Mouse (Mus musculus): ENCODE measurements at regions not wholly inside any gene's neighbourhood (a gene's known extent, or its start where the extent isn't known, plus 50 kb on each side); places are given as distances from the start of the nearest gene placed in this dataset.

DNA sequence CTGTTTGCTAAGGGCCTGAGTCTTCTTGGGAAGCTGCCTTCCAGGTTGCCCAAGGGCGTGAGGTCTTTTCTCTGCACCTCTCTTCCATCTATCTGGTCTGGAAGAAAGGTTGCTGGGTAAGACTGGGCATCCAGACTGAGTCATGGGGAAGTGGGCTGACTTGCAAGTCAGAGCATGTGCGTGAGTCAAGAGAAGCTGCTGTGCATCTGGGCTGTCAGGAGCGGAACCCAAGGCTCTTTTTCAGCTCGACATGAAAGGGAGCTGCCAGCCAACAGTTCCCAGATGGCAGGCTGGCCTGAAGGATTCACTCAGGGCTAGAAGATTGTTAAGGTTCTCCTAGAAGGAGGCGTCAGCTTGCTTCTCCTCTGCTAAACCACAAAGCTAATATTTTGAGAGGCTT is 129.3 kb upstream of the Lrig1 start:
- in situ Hi-C loops (cut with MboI, MseI): loop anchor here in 1 of 2 experiments (10.0 kb wide), 1 partner anchor 304 kb away; no protein-coding TSS in a partner anchor

DNA sequence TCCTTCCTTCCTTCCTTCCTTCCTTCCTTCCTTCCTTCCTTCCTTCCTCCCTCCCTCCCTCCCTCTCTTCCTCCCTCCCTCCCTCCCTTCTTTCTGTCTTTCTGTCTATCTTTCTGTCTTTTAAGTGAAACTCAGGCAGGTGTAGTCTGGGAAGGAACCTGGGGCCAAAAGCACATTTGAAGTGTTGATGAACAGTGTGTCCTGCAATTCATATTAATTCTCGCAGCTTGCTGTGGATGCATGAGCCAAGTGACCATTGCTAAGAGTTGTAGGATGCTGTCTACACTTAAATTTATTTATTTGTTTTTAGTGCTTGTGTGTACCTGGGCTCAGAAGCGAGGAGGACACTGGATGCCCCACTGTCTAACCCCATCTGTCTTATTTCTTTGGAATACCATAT is 126.7 kb upstream of the Lrig1 start:
- in situ Hi-C loops (cut with MboI, MseI): loop anchor here in 1 of 2 experiments (10.0 kb wide), 1 partner anchor 302 kb away; no protein-coding TSS in a partner anchor

DNA sequence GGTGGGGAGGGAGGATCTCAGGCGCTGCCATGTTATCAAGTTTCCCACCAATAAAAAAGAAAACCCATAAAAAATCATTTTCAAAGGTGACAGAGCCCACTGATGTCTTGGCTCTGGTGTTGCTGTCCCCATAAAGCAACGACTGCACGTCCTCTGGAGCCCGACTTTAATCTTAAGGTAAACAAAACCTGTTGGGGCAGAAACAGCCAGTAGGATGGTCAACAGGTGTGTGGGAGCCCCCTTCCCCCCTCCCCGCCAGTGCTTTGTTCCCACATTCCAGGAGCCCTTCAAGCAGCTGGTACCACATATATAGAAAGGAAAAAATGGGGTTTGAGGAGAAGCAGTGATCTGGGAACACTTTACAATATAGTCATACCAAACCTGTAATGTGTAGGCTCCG is 118.3 kb upstream of the Lrig1 start:
- in situ Hi-C loops (cut with MboI, MseI): no loop called here

DNA sequence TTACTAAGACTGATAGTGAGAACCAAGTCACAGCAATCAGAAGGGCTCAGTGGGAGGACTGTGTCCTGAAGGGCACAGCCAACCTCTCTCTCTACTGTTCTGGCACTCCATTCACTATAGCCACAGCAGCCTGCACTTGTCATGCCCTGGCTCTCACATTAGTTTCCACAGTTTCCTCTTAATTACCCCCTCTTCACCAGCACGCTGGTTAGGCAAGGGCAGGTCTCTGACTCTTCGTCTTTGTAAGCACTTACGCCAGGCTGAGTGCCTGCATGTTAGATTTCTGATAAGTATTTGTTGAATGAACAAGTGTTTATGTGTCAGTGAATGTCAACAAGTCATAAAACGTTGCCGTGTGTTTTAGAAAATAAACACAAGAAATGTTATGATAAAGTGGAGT is 116.2 kb upstream of the Lrig1 start:
- in situ Hi-C loops (cut with MboI, MseI): no loop called here

DNA sequence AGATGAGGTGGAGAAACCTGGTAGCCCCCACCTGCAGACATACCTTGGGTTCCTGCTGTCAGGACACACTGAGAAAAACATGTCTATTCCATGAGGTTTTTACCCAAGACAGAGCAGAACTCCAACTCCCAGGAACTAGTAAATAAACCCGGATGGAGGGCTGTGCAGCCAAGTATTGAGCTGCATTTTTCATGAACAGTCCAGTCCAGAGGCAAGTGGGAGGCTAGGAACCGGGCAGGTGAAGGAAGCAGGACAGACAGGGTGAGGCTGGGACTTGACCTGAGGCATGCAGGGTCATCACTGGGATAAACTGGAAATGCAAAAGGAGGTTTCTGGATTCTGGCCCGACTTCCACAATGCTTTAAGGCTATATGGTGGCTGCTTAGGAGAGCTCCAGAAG is 114.8 kb upstream of the Lrig1 start:
- in situ Hi-C loops (cut with MboI, MseI): no loop called here

DNA sequence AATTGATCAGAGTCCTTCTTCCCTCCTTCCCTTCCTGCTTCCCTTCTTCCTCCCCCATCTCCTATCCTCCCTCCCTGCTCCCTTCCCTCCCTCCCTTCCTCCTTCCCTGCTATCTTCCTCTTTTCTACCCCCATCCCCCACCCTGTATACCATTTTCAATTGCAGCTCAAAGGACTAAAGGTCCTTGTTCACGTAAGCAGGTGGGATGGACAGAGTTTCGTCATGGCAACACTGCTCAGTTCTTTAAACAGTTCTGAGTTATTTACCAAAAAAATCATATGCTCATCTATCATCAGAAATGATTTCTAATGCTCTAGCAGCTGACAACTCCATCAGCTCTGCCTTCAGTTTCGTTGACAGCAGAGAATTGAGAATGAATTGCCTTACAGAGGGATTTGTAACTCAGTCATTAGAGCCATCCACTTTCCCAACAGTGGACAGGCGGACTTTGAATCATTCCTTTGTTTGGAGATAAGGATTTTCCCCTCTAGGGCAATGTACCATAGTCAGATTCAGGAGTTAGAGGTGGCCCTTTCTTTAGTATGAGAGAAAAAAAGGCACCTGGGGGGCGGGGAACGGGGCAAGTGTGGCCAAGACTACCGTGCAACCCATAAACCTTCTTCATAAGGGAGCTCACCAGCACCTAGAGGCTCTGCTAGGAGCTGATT is 113.7 kb upstream of the Lrig1 start:
- in situ Hi-C loops (cut with MboI, MseI): no loop called here

DNA sequence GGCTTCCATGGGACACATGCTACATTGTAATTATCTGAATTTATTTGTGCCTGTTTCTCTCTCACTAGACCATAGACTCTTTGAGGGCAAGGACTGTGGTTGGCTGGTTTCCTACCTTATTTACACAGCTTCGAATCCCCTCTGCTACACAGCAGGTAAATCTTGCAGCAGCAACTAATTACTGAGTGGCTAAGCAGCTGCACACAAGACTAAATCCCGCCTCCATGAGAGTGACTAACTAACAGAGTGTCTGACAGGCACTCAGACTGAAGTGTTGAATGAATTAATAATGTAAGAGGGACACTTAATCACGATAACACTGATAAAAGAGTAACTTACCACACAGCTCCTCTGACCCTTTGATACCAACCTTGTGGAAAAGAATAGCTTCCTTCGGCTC is 111.9 kb upstream of the Lrig1 start:
- in situ Hi-C loops (cut with MboI, MseI): no loop called here

DNA sequence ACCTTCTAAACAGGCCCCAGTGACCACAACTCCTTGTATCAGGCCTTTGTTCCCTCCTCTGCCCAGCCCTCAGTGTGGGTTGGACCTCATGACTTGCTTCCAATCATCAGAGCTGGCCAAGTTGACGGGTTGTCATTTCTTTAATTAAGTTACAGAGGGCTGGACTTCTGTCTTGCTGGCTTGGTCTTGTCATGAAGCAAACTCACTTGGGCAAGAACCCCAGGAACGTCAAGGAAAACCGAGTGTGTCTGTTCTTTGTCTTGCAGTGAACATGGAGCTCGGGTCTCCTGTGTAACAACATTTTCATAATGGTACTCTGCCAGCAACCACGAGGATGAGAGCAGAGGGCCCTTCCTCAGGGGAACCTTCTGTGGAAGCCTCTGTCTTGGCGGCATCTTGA is 107.3 kb upstream of the Lrig1 start:
- in situ Hi-C loops (cut with MboI, MseI): no loop called here

DNA sequence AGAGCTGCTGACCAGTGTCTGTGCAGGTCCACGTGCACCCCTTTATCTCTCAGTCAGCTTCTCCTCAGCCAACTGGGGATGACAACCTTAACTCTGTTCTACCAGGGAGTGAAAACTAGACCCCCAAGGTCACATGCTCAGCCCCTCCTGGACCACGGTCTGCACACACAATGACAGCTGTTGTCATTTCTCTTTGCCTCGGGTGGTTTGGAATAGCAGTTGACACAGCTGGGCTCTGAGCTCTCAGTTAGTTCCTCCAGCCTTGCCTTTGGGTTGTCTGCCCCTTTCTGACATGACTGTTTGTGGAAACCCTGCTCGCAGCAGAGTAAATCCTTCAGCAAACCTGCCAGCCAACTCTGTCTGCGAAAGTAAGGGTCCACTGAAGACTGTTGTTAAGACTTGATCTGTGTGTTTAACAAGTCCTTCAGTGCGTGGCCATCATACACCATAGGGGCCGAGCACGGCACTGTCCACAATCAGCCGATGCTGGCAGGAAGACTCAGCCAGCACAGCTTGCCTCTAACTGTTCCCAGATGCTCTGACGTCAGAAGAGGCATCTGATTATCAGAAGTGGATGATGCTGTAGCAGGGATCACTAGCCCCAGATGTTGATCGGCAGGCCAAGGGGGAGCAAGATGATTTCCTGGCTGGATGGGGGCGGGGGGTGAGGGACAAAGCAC is 106.7 kb upstream of the Lrig1 start:
- in situ Hi-C loops (cut with MboI, MseI): no loop called here

DNA sequence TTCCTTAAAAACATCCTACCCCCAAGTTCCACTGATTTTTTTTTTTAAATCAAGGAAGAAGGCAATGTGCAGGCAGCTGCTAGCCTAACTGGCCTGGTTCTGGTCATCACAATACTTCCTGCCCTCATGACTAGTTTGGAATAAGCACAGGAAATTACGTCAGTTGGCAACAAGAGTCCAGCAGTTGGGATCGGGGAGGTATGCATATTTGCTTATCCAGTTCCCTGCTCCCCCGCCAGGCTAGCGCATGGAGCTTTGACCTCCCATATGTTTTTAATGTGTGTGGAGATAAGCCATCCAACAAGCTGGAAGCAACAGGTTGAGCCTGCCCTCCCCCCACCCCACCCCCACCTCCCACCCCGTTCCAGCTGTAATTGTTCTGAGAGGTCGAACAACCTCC is 105.7 kb upstream of the Lrig1 start:
- in situ Hi-C loops (cut with MboI, MseI): no loop called here

DNA sequence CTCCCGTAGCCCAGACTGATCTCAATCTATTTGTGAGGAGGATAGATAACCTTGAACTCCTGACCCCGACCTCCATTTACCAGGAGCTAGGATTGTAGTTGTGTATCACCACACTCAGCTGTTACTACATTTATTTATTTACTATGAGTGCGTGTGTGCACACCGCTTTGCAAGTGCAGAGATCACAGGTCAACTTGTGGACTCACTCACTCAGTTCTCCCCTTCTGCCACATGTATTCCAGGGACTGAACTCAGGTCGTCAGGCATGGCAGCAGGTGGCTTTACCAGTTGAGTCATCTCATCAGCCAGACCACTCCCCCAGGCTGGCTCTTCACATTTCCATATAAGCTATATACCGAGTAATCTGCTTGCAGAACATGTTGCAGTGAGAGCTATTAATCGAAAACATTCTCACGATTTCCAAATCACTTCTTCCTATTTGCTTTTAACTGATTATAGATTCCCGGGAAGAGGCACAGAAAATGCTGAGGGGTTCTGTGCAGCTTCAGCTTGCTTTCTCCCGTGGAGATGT is 104.4 kb upstream of the Lrig1 start:
- in situ Hi-C loops (cut with MboI, MseI): no loop called here

DNA sequence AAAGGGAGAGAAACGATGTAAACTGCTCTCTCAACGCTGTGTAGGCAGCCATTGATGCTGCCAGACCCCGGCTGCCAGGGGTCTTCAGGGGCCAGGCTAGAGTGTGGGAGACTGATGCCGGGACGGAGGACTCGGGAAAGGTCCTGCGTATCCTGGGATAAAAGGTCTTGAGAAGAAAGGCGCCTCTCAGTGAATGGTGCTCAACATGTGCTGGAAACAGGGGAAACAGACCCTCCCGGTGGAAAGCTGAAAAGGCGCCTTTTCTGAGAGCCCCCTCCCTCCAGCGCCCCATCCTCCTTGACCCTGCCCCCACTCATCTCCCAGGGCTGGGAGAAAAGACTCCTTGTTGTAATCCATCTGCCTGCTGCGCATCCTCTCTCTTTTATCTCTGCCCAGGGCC is 101.1 kb upstream of the Lrig1 start:
- in situ Hi-C loops (cut with MboI, MseI): no loop called here

DNA sequence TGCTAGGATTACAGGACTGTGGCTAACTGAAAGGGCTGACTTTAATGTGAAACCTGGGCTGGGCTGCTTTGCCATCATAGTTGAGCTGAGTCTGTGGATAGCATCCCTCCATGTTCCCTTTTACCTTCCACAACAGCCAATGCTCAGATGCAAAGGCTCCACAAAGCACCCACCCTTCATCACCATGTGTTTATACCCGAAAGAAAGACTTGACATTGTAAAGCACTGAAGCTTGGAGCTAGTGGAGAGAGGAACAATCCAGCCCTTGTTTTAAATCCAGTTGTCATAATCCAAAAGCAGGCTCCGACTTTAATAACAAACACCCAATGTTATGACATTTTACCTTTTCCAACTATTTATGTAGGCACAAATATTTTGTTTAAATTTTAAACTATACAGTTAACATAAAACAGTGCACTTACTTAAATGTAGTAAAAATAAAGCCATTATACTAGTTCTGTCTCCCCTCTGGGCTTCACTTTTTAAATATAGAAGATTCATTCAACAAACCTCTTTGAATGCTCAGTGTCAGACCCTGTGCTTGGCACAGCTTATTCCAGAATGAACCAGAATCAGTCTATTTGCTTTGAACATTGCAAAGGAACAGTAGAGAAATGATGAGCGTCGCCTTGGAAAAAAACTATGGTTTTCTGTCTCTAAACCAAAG is 98.7 kb upstream of the Lrig1 start:
- in situ Hi-C loops (cut with MboI, MseI): no loop called here

DNA sequence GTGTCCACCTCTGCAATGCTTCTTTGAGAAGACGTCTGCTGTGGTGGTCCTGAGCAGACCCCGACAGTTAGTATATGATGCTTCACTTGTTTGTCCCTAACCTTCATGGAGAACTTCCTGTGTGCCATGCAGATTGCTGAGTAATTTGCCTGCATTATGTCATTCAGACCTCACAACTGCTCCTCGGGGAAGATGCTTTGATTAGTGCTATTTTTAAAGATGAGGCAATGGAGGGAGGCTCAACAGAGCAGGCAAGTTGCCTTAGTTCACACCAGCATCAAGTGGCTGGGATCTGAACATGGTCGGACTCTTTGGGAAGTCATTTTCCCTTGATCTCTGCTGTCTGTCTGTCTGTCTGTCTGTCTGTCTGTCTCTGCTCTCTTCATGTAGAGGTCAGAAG is 95.5 kb upstream of the Lrig1 start:
- in situ Hi-C loops (cut with MboI, MseI): no loop called here

DNA sequence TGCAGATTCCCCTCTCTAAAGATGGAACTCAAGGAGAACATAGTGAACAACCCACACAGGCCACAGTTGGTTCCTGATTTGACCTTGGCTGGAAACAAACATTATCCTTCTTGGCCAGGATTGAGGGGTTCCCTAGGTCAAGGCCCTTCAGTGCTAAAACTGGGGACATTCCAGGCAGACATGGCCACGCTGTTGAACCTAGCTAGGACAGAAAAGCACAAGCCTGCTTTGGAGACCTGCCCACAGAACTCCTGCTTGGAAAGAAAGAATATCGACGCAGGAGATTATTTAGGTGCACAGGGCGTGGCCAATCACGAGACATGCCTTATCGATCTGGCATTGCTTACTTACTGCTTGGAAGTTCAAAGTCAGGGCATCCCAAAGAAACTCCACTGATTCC is 93.6 kb upstream of the Lrig1 start:
- in situ Hi-C loops (cut with MboI, MseI): no loop called here

DNA sequence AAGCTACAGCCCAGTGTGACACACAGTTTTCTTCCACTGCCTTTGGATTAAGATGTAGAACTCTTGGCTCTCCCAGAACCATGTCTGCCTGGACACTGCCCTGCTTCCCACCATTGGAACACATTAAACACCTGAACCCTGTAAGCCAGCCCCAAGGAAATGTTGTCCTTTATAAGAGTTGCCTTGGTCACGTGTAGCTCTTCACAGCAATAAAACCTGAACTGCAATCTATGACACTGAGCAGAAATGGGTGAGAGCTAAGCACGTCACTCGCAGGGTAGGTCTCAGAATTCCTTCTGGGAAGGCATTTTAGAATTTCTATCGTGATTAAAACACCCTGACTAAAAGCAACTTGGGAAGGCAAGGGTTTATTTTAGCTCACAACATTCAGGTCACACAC is 92.4 kb upstream of the Lrig1 start:
- in situ Hi-C loops (cut with MboI, MseI): no loop called here

DNA sequence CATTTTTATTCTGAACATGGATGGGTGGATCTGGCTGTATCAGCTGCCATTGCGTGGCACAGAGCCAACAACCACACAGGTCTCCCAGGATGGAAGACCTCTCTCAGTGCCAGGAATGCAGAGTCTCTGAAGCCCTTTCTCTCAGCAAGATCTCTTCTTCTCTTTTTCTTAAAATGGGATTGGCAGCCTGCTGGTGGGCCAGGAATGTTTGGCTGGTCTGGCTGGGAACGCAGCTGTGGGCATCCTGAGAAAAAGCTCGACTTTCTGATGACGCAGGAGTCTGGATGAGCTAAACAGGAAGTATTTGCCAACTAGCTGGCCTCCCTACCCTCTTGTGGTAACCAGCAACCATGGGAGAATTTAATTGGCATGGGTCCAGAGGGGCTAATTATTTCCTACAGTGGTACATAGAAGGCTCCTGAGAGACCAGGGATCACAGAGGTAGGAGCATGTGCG is 89.4 kb upstream of the Lrig1 start:
- in situ Hi-C loops (cut with MboI, MseI): loop anchor here in 1 of 2 experiments (5.0 kb wide), 1 partner anchor 63 kb away; no protein-coding TSS in a partner anchor

DNA sequence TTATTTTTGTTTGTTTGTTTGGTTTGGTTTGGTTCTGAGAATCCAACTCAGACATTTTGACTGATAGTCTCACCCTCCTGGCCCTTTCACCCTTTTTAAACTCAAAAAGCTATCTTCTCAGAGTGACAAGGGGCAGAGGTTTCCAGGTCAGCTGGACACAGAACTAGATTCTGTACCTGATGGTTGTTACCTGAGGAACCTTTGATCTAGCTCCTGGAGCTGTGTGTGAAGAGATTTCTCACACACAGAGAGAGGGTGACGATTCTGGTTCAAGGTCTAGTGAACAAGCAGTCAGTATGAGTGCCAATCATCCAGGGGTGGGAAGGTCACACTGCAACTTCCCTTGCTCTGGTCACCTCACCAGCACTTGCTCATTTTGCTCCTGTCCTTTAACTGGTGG is 83.5 kb upstream of the Lrig1 start:
- in situ Hi-C loops (cut with MboI, MseI): no loop called here

DNA sequence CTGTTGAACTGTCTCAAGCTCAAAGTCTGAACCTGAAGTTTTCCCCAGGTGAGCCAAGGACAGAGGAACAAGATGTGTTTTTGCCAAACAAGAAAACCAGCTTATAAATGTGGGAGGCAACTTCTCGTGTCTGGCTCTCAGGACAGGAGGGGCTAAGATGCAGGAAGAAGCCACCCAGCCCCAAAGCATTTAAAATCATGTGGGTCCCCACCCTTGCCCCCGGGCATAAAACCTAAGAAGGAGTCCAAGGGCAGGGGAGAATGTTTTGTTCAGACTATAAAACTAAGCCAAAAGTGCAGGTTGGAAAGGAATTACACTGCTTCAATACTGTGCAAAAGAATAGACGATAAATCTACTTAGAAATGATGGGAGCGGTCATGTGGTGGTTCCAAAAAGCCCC is 80.7 kb upstream of the Lrig1 start:
- in situ Hi-C loops (cut with MboI, MseI): no loop called here

DNA sequence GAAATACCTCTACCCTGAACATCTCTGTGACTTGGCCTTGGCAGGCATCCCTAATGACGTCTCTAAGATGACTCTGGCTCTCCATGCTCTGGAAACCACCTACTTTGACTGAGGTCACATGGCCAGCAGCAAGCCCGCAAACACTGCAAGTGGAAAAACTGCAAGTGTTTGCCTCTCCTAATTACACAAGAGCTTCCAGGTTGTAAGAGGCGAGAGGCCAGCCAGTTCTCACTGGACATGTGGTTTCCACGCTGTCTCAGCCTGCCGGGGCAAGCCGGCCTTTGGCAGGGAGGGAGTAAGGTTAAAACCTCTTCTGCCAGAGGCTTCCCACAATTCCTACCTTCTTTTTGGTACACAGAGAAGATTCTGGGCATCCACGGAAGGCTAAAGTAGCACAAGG is 79.9 kb upstream of the Lrig1 start:
- in situ Hi-C loops (cut with MboI, MseI): no loop called here

DNA sequence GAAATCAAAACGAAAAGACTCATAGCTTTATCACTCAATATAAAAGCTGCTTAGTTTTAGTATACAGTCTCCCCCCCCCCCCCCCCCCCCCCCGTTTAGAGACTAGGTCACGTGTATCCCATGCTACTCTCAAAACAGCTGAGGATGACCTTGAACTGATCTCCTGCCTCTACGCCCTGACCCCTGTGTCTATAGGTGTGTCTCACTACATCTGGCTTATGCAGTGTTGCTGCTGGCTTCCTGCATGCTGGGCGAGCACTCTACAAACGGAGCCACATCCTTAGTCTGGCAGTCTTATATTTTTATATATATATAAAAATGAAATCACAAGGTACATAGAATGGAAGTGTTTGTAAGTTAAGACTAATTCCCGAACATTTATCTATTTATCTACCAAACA is 79.3 kb upstream of the Lrig1 start:
- in situ Hi-C loops (cut with MboI, MseI): no loop called here

DNA sequence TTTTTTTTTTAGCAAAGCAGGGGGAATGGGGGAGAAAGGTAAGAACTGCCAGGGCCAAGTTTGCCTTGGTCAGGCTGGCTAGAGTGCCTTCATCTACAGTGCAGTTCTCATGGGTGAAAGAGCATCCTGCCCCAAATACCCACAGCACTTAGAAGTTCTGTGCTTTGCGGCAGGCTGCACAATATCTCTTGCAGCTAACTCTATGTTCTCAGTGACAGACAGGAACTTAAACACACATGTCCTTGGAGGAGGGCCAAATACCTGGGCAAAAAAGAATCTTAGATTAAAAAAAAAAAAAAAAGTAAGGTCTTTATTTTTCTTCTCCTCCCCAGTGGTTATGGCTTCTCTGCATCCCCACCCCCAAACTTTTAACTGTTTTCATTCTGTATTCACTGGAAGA is 78.8 kb upstream of the Lrig1 start:
- in situ Hi-C loops (cut with MboI, MseI): no loop called here

DNA sequence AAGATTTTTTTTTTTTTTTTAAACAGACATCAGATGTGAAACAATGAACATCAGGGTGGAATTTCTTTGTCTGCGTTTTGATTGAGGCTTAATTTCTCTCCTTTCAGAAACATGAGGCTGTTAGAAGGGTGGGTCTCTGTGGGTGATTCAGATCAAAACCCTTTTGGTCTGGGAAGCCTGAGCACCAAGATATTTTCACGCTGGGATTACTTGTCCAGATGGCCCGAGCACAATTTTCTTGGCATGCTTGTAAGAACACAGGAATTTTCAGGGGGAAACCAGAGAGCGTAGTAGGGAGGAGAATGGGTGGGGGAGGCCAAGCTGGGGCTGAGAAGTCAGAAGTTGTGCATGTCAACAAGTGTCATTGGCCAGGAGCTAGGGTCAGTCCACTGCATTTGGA is 76.6 kb upstream of the Lrig1 start:
- in situ Hi-C loops (cut with MboI, MseI): no loop called here

All from T-helper 17 cell (primary cell).